In the genomic region with DNA sequence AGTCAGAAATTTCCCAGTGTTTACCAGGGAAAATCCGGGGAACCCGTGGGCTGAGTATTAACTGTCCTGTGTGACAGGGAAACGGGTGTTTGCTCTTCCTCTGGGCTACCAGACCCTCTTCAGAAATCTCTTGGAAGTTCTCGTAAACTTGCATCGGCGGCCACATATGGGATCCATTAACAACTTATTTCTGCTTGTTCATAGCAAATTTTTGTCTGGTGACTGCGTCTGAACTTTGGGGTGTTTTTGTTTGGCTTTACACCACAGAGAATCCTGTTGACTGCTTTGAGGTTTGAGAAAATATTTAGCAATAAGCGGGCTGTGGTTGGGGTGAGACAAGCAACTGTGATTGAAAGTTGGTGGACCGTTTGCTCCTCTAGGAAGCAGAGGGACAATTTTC, we compare ENCODE assay signal across 11 mouse cellular contexts.
DNase-seq lines count a peak whose midpoint lies in the region; ATAC-seq lines count a peak whose summit lies in the region.
"Had no signal": no experiment of that assay in that cellular context is flagged by ENCODE, and none has a peak within 500 bp of the region (broad histone marks: within the 10 kb centered on the region; RNA-seq: fewer than 3 reads in every experiment).

No protein-coding gene starts in this region.

- peaks cover 48% of the 10 kb centered on the region for H3K4me1 ChIP-seq in midbrain, embryonic 11.5 days (ENCODE audit: control insufficient read depth, insufficient read depth, low read length)
- peaks cover 60% of the 10 kb centered on the region for H3K4me1 ChIP-seq in midbrain, embryonic 14.5 days (ENCODE audit: control insufficient read depth, insufficient read depth, low read length)
- H3K4me1 ChIP-seq in midbrain, embryonic 16.5 days (ENCODE audit: control insufficient read depth, insufficient read depth, low read length), result peaks cover 35% of the 10 kb centered on the region

- intact Hi-C loops in gastrocnemius, postnatal 36 days (cut with DNase I), result loop anchor here (10.0 kb wide), 1 partner anchor 1823 kb away; no protein-coding TSS in a partner anchor

- H3K4me3 ChIP-seq in midbrain, embryonic 11.5 days (ENCODE audit: low read depth, low read length), result no peak overlapping the region
- H3K4me3 ChIP-seq in midbrain, embryonic 14.5 days (replicated peaks; ENCODE audit: low read depth, low read length), result no peak overlapping the region
- no peak overlapping the region for H3K4me3 ChIP-seq in midbrain, embryonic 16.5 days (ENCODE audit: low read depth, low read length)

- no peak overlapping the region for H3K9ac ChIP-seq in midbrain, embryonic 11.5 days (ENCODE audit: low read length)
- no peak overlapping the region for H3K9ac ChIP-seq in midbrain, embryonic 14.5 days (replicated peaks; ENCODE audit: low read length)
- H3K9ac ChIP-seq in midbrain, embryonic 16.5 days (ENCODE audit: low read depth, low read length), result no peak overlapping the region

- ATAC-seq in midbrain, embryonic 11.5 days (ENCODE audit: low FRiP score), result no peak
- no peak for ATAC-seq in midbrain, embryonic 14.5 days (ENCODE audit: low FRiP score, low TSS enrichment)
- no peak for ATAC-seq in midbrain, embryonic 16.5 days

- no peak overlapping the region for H3K4me2 ChIP-seq in midbrain, embryonic 11.5 days
- H3K4me2 ChIP-seq in midbrain, embryonic 14.5 days (ENCODE audit: low read length), result no peak overlapping the region
- no peak overlapping the region for H3K4me2 ChIP-seq in midbrain, embryonic 16.5 days (ENCODE audit: low read length)
- H3K4me2 ChIP-seq: liver, embryonic 11.5 days had no signal

- no peak overlapping the region for H3K27ac ChIP-seq in midbrain, embryonic 11.5 days (ENCODE audit: low read depth, low read length)
- H3K27ac ChIP-seq in midbrain, embryonic 14.5 days (replicated peaks; ENCODE audit: low read depth, low read length), result no peak overlapping the region
- H3K27ac ChIP-seq in midbrain, embryonic 16.5 days (ENCODE audit: low read length), result no peak overlapping the region

- H3K9me3 ChIP-seq in midbrain, embryonic 11.5 days (ENCODE audit: control insufficient read depth, low read length), result no peaks in the 10 kb centered on the region
- H3K9me3 ChIP-seq in midbrain, embryonic 14.5 days (ENCODE audit: control insufficient read depth, low read length), result no peaks in the 10 kb centered on the region
- no peaks in the 10 kb centered on the region for H3K9me3 ChIP-seq in midbrain, embryonic 16.5 days (replicated peaks; ENCODE audit: control insufficient read depth, low read length, poor library complexity, severe bottlenecking)

- H3K27me3 ChIP-seq in midbrain, embryonic 11.5 days (ENCODE audit: control insufficient read depth, insufficient read depth, low read length), result no peaks in the 10 kb centered on the region
- no peaks in the 10 kb centered on the region for H3K27me3 ChIP-seq in midbrain, embryonic 14.5 days (ENCODE audit: control insufficient read depth, insufficient read depth, low read length)
- no peaks in the 10 kb centered on the region for H3K27me3 ChIP-seq in midbrain, embryonic 16.5 days (ENCODE audit: control insufficient read depth, insufficient read depth, low read depth, low read length)

- peak; percentile 48 for DNase-seq in gastrocnemius, adult 18-20 months (ENCODE audit: low spot score)
- no peak for DNase-seq in gastrocnemius, postnatal 36 days
- peak; percentile 87 for DNase-seq in midbrain, embryonic 11.5 days (ENCODE audit: low spot score, missing footprints)
- DNase-seq in midbrain, embryonic 14.5 days, result no peak
- DNase-seq in kidney, postnatal 14 days, result peak; percentile 34
- DNase-seq in yolk sac, embryonic 10.5 days (ENCODE audit: low spot score), result peak; percentile 25
- DNase-seq in thymus, postnatal 4 days, result no peak
- DNase-seq: B cell, adult 2 months; cerebellum, postnatal 25 days had no signal

- no peaks in the 10 kb centered on the region for H3K36me3 ChIP-seq in midbrain, embryonic 11.5 days (ENCODE audit: control insufficient read depth, insufficient read depth, low read length)
- no peaks in the 10 kb centered on the region for H3K36me3 ChIP-seq in midbrain, embryonic 14.5 days (ENCODE audit: control insufficient read depth, insufficient read depth, low read length)
- no peaks in the 10 kb centered on the region for H3K36me3 ChIP-seq in midbrain, embryonic 16.5 days (ENCODE audit: control insufficient read depth, insufficient read depth, low read length)

- 40% methylated on average over 9 of the region's 9 CpGs for WGBS in midbrain, embryonic 11.5 days
- 56% methylated on average over 9 of the region's 9 CpGs for WGBS in midbrain, embryonic 14.5 days
- 61% methylated on average over 9 of the region's 9 CpGs for WGBS in midbrain, embryonic 16.5 days

Comparison
In these comparisons a context has a peak if more than half of its experiments do, and no peak if none do; other contexts are left out.
1. DNase-seq: peak in gastrocnemius, adult 18-20 months (single experiment), midbrain, embryonic 11.5 days (single experiment), kidney, postnatal 14 days (single experiment) and yolk sac, embryonic 10.5 days (single experiment); none in gastrocnemius, postnatal 36 days (0 of 2), midbrain, embryonic 14.5 days (single experiment) and thymus, postnatal 4 days (single experiment).